Mouse (Mus musculus) testis, adult 2 months (tissue): ENCODE measurements at regions not wholly inside any gene's neighbourhood (a gene's known extent, or its start where the extent isn't known, plus 50 kb on each side); places are given as distances from the start of the nearest gene placed in this dataset.

Source experiments
- CTCF ChIP-seq: fragments of 200-500 bp; IDR thresholded peaks from 2 replicates; pipeline ENCODE4 v1.5.1; 2012; ENCODE audit warnings: low read depth, mild to moderate bottlenecking, inconsistent platforms, low read length, moderate library complexity; ENCODE audit not compliant: control insufficient read depth, insufficient read depth, insufficient replicate concordance
- POLR2A ChIP-seq: fragments of 200-500 bp; IDR thresholded peaks from 2 replicates; pipeline ENCODE4 v1.6.1; 2012; ENCODE audit warnings: low read depth, mild to moderate bottlenecking, inconsistent platforms, low read length, moderate library complexity; ENCODE audit not compliant: control insufficient read depth

- no peak for TF ChIP-seq CTCF
- TF ChIP-seq POLR2A = no peak
Measured at GRCm38 (mm10) chr16:39135777-39136176, 243.3 kb downstream of the Igsf11 start.
